Mouse (Mus musculus): ENCODE data around the gene Slbp. TPM values are rescaled to one million over a fixed set of nuclear protein-coding genes. Genes with fewer than 3 reads are reported as not detected.

Gene Slbp
- total and polyA plus RNA-seq, 3 experiments = 233 to 731 (median 255) TPM

DNA sequence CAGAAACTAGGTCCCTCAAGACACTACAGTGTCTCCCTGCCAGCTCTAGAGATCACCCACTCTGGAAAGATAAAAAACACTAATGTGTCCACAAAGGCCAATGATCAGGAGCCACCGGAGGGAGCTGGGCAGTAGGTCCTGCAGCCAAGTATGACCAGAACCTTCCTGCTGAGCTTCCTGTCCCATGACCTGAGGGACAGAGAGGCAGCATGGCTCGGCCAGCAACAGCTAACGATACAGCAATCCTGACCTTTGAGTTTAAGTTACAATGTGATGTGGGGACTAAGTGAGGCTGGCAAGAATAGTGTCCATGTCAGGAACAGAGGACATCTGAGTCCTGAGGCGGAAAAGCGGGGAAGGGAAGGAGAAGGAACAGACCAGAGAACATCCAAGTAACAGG, 47.1 kb downstream of the Slbp start:
- no peaks in the 10 kb centered on the region for H3K27me3 ChIP-seq (ENCODE audit: control insufficient read depth in 1 of 2, insufficient read depth in 2 of 2, low read length in 2 of 2)
- no peak for TF ChIP-seq RAD21 (IDR thresholded peaks at IDR 0.05; ENCODE audit: low read depth, low read length)
- TF ChIP-seq GATA1 (IDR thresholded peaks at IDR 0.05; ENCODE audit: low read depth, low read length) = no peak
- TF ChIP-seq ZC3H11A (IDR thresholded peaks at IDR 0.05; ENCODE audit: low read depth, low read length) = no peak
- TF ChIP-seq HCFC1 (IDR thresholded peaks at IDR 0.05; ENCODE audit: low read depth, low read length) = no peak
- no peak for TF ChIP-seq JUND (IDR thresholded peaks at IDR 0.05; ENCODE audit: low read depth, low read length)
- TF ChIP-seq ETS1 (IDR thresholded peaks at IDR 0.05; ENCODE audit: low read depth, low read length) = no peak
- no peak for TF ChIP-seq TBP (IDR thresholded peaks at IDR 0.05; ENCODE audit: low read depth, low read length)
- no peak for TF ChIP-seq POLR2A (IDR thresholded peaks at IDR 0.05; ENCODE audit: control insufficient read depth in 1 of 2, insufficient read depth in 1 of 2, low read depth in 1 of 2, low read length in 2 of 2, poor library complexity in 1 of 2)
- TF ChIP-seq POLR2AphosphoS2 (IDR thresholded peaks at IDR 0.05; ENCODE audit: low read length) = no peak
- TF ChIP-seq CHD1 (IDR thresholded peaks at IDR 0.05; ENCODE audit: low read depth, low read length) = no peak
- no peak for TF ChIP-seq NRF1 (IDR thresholded peaks at IDR 0.05; ENCODE audit: insufficient read depth, low read depth, low read length, poor library complexity, severe bottlenecking)
- no peak overlapping the region for H3K4me3 ChIP-seq (ENCODE audit: control insufficient read depth in 1 of 2, insufficient read depth in 1 of 2, low read depth in 2 of 2, low read length in 2 of 2)
- H3K79me2 ChIP-seq (ENCODE audit: control insufficient read depth, insufficient read depth, low read length, poor library complexity) = no peaks in the 10 kb centered on the region
- no peak overlapping the region for H3K9ac ChIP-seq (ENCODE audit: control insufficient read depth, low read depth, low read length, poor library complexity, severe bottlenecking)
- H3K27ac ChIP-seq (ENCODE audit: control insufficient read depth, low read depth, low read length) = no peak overlapping the region
- no peaks in the 10 kb centered on the region for H3K4me1 ChIP-seq (ENCODE audit: control insufficient read depth in 1 of 2, insufficient read depth in 2 of 2, low read length in 2 of 2)
- DNase-seq (ENCODE audit: low read depth, low spot score) = no peak
- H3K9me3 ChIP-seq (replicated peaks; ENCODE audit: insufficient read depth, low read length) = no peaks in the 10 kb centered on the region
- H3K36me3 ChIP-seq (ENCODE audit: control insufficient read depth in 1 of 2, insufficient read depth in 2 of 2, low read length in 2 of 2) = peaks cover 0 to 2% of the 10 kb centered on the region in 2 experiments; a peak in 3 of 4 replicates

DNA sequence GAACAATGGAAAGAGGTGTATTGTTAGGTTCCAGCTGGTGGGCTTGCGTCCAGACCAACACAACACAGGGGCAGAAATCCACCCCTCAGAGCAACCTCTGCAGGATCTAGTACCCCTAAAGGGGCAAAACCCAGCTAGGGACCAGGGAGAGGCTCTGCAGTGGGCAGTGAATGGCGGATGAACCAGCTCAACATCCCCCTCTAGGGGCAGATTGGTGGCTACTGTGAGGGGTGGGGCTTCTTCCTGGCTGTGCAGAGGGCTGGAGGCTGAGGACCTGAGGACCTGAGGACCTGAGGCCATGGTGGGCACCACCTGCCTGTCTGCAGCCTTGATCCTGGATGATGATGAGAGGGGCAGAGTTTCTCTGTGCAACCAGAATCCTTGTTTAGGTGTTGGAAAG, 58.8 kb downstream of the Slbp start:
- no peaks in the 10 kb centered on the region for H3K79me2 ChIP-seq (ENCODE audit: control insufficient read depth, insufficient read depth, low read length, poor library complexity)
- no peak overlapping the region for H3K27ac ChIP-seq (ENCODE audit: control insufficient read depth, low read depth, low read length)
- H3K9me3 ChIP-seq (replicated peaks; ENCODE audit: insufficient read depth, low read length) = no peaks in the 10 kb centered on the region
- no peaks in the 10 kb centered on the region for H3K27me3 ChIP-seq (ENCODE audit: control insufficient read depth in 1 of 2, insufficient read depth in 2 of 2, low read length in 2 of 2)
- H3K36me3 ChIP-seq (ENCODE audit: control insufficient read depth in 1 of 2, insufficient read depth in 2 of 2, low read length in 2 of 2) = no peaks in the 10 kb centered on the region
- peak; percentile 67 for DNase-seq (ENCODE audit: low read depth, low spot score)
- no peaks in the 10 kb centered on the region for H3K4me1 ChIP-seq (ENCODE audit: control insufficient read depth in 1 of 2, insufficient read depth in 2 of 2, low read length in 2 of 2)
- TF ChIP-seq UBTF (IDR thresholded peaks at IDR 0.05; ENCODE audit: borderline replicate concordance, insufficient read depth, low read depth, low read length) (no peak), SMC3 (IDR thresholded peaks at IDR 0.05; ENCODE audit: low read depth, low read length) (peak; percentile 46), HCFC1 (IDR thresholded peaks at IDR 0.05; ENCODE audit: low read depth, low read length) (no peak), ZC3H11A (IDR thresholded peaks at IDR 0.05; ENCODE audit: low read depth, low read length) (peak; percentile 34; the same call in 1 of the 2 replicates), CTCF (IDR thresholded peaks at IDR 0.05 in 2 of 3, conservative IDR thresholded peaks at IDR 0.05 in 1 of 3; ENCODE audit: control insufficient read depth in 1 of 3, insufficient read depth in 1 of 3, low read depth in 2 of 3, low read length in 3 of 3, poor library complexity in 1 of 3, severe bottlenecking in 1 of 3) (peak; percentile 60 to 73 (median 70)), MAZ (IDR thresholded peaks at IDR 0.05; ENCODE audit: low read depth, low read length) (peak; percentile 77; the same call in 1 of the 2 replicates), ELF1 (IDR thresholded peaks at IDR 0.05; ENCODE audit: low read depth, low read length) (0 out of 2 replicates have a peak, but pooled peaks have one; percentile 27), RAD21 (IDR thresholded peaks at IDR 0.05; ENCODE audit: low read depth, low read length) (peak; percentile 42)
- H3K9ac ChIP-seq (ENCODE audit: control insufficient read depth, low read depth, low read length, poor library complexity, severe bottlenecking) = no peak overlapping the region
- H3K4me3 ChIP-seq (ENCODE audit: control insufficient read depth in 1 of 2, insufficient read depth in 1 of 2, low read depth in 2 of 2, low read length in 2 of 2) = no peak overlapping the region

All from MEL (cell line).